Mouse (Mus musculus) activated CD4-positive, CD25-positive, alpha-beta regulatory T cell, adult 4 months (primary cell): ENCODE measurements around the gene Crb3. TPM values are rescaled to one million over a fixed set of nuclear protein-coding genes. Genes with fewer than 3 reads are reported as not detected.
"Not testable (repeated sequence)": the region's sequence is repeated elsewhere in the genome, so short reads cannot be mapped to it uniquely, and the experiment has no call there.

ENCODE experiments used
- ATAC-seq: one replicate; pipeline ENCODE4 v1.8.0; 2017
- polyA plus RNA-seq, 2 experiments: library from polyadenylated mRNA; unstranded; fragments of 100-300 nt; shearing (Covaris generic); gene quantifications; one replicate each; pipeline ENCODE4 v1.2.1; 2017

Gene Crb3
- polyA plus RNA-seq = under 1 TPM; 0.46 to 0.73 TPM

DNA sequence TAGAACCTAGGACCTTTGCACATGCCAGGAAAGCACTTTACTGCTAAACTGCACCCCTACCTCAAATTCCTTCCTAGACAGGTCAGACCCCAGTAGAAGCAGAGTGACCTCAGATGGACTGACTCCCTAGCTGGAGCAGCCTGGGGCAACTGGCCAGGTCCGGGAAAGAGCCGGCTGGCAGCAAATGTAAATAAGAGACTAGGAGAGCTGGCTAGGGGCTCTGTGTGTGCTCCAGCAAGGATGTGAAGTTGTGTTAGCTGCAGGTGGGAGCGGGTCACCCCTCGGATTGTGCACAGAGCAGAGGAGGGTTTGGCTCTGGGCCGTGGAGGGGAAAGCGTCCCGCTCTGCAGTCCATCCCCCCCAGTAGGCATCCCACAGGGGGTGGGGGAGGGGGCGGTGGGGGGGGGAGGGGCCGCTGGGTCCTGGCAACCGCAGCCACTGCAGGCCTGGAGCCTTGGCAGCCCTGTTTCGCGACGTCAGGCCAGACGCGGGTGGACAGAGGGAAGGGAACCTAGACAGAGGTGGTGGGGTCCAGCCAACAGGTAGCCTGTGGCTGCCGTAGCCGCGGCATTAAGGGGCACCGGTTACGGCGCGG, at the start of gene Crb3:
Gene Crb3 (plus strand): TSS at position 215 of the 595 bp plus-strand sequence.
- no peak for ATAC-seq

- ATAC-seq = peak; percentile 37
These were observed 48.0 kb upstream of the Crb3 start for GRCm38 (mm10) chr17:57010911-57011235.

DNA sequence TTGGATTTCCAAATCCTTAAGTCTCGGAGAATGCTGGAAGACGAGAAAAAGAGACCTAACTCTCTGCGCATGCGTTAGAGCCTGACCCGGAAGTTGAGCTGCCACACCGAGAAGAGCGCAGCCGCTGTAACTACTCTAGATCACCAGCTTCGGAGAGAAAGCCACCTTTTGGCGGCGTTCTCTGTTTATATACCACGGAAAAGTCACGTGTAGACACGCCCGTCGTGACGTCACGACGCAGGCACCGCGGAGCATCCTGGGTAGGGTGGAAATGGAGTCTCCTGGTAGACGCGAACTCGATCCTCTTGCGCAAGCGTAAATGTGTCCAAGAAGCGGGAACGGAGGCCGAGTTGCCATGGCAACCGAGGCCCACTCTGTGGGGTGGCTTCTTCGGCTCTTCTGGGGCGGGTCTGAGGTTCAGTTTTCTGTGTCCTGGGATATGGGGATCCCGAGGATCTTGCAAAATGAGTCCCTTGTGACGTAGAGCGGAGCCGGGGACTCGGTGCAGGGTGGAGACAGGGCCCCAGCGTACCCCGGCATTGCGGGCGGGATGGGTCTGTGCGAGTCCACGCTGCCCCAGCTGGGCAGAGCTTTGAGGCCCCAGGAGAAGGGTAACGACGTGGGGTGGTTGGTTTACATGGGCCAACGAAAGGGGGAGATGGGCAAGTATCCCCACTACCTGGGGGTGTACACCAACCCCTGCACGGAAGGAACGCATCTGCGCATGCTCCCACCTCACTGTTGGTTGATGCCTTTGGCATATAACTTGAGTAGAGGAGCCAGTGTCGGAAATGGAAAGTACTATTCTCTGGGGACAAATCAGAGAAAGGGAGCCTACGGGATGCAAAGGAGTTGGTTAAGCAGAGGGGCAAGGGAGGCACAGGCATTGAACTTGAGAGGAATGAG, 47.4 kb upstream of the Crb3 start, which contains the start of the genes Gtf2f1 and Gm17949:
Gene Gtf2f1 (minus strand): TSS at position 53 of the 906 bp plus-strand sequence.
Gene Gm17949 (plus strand): TSS at position 234 of the 906 bp plus-strand sequence.
- ATAC-seq = peak; percentile 91

DNA sequence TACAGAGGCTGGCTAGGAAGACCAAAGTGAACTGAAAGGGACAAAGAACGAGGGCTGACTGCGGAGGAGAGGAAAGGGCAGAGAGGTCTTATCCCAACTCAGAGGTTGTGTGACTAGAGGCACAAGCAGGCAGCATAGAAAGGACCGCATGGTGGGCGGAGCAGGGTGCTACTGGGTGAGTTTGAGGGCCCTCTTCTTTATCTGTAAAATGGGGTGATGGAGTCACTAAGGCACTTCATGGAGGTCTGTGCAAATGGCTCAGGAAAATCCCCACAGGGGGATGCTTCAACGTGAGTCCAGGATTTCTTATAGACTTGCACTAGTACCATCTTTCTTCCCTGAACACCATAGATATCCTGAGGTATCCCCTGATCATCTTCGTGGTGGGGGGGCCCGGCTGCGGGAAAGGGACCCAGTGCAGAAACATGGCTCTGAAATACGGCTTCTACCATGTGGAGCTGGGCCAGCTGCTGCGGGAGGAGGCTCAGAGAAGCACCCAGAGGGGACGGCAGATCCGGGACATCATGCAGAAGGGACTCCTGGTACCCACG, 46.6 kb upstream of the Crb3 start:
- ATAC-seq = no peak

- ATAC-seq = no peak
These were observed 39.2 kb upstream of the Crb3 start for GRCm38 (mm10) chr17:57019693-57020092.

DNA sequence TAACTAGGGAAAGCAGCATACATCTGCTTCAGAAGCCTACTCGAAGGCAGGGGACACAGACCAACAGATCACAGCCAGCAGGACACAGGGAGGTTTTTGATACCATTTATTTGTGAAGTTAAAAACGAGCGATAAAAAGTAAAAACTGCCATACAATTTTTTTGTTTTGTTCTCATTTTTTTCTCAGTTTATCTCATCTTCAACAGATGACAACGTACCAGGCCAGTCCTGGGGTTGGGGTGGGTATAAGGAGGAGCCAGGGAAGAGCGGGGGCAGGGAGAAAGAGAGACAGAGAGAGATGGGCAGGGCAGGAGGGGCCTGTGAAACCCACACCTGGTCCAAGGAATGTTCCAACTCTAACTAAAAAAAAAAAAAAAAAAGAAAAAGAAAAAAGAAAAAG, 37.9 kb upstream of the Crb3 start:
- ATAC-seq = no peak

DNA sequence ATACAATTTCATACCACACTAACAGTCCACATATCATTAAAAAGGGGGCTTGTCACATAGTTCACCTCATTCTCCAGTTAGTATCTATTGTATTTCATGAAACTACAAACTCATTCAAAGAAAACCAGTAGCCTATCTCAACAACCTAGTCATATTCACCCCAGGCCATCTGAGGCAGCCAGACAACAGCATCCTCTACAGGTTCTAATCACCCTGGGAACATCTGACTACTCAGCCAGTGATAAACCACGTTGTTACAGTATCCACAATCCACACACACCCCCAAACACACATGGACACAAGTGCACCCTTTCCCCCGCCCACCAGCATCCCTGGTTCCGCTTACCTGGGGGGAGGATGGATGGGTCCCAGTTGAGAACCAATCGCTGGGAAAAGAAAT, 31.4 kb upstream of the Crb3 start:
- no peak for ATAC-seq

- no peak for ATAC-seq
These were observed 29.2 kb upstream of the Crb3 start for GRCm38 (mm10) chr17:57029691-57030090.

DNA sequence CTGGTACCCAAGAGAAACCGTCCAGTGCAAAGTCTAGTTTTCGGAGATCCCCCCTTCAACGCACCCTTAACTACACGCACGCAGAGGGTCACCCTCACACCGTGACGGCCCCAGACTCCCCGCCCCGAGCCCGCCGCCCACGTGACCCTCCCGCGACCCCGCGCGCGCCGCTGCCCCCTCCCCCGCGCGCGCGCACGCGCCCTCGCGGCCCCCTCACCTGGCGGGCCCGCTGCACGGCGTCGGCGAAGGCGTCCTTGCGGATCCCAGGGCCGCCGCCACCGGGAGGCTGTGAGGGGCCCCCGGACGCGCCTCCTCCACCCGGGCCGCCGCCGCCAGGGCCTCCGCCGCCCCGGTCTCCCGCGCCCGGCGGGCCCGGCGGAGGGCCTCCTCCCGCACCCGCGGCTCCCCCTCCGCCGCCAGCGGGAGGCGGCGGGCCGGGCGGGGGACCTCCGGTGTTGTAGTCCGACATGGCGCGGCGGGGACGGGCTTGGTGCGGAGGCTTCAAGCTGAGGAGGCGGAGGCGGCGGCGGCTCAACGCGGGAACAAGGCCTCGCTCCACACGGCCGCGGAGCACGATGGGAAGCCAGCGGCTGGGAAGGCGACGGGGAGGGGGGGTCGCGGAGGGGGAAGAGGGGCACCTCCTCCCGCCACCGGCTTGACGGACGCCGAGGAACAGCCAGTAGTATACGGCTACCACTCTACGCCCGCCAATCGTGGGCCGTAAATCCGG, 27.8 kb upstream of the Crb3 start, which contains the start of gene Khsrp:
Gene Khsrp (minus strand): TSS at position 592 of the 730 bp plus-strand sequence.
- ATAC-seq = no peak

GRCm38 (mm10) chr17:57031661-57032420, 27.1 kb upstream of the Crb3 start:
- ATAC-seq = peak; percentile 86

- ATAC-seq = no peak
These were observed 26.1 kb upstream of the Crb3 start for GRCm38 (mm10) chr17:57032854-57033253.

- ATAC-seq = no peak
These were observed 19.9 kb upstream of the Crb3 start for GRCm38 (mm10) chr17:57038978-57039377.

GRCm38 (mm10) chr17:57041554-57041953, 17.4 kb upstream of the Crb3 start, which contains the start of gene Slc25a41:
Gene Slc25a41, minus strand, starts transcription at chr17:57041654.
- ATAC-seq = no peak

DNA sequence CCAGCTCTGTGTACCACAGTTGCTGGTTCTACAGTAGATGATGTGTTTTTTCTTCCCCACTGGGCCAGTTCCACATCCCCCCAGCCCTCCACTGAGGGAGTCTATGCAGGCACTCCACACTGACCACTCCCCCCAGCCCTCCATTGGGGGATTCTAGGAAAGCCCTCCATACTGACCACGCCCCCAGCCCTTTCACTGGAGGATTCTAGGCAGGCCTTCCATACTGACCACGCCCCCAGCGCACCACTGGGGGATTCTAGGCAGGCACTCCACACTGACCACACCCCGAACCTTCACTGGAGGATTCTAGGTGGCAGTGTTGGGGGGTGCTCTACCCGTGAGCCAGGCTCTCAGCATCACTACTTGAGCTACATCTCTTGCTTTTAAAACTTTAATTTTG, 11.5 kb upstream of the Crb3 start:
- ATAC-seq = no peak

- no peak for ATAC-seq
These were observed 10.1 kb upstream of the Crb3 start for GRCm38 (mm10) chr17:57048816-57049215.

- not testable (repeated sequence) for ATAC-seq
These were observed 7.2 kb upstream of the Crb3 start for GRCm38 (mm10) chr17:57051679-57052078.

DNA sequence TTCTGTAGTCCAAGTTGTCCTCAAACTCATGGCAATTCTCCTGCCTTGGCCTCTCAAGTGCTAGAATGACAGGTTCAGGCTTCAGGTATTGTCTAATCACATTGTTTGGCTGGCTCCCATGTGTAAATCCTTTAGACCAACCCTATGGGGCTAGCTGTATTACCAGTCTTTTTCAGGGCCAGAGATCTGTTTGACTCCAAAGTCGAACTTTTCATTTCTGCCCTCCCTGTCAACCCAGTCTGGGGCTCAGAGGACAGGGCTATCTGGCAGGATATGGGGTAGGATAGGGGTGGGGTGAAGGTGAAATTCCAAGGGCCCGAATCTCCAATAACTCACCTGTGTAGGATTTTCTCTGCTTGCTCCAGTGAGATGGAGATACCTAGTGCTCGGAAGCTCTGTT, 2.7 kb upstream of the Crb3 start:
- ATAC-seq = no peak

GRCm38 (mm10) chr17:57059486-57059977, 627 bp downstream of the Crb3 start, which contains the start of gene Slc25a23:
Gene Slc25a23, minus strand, starts transcription at chr17:57059863.
- ATAC-seq = no peak

DNA sequence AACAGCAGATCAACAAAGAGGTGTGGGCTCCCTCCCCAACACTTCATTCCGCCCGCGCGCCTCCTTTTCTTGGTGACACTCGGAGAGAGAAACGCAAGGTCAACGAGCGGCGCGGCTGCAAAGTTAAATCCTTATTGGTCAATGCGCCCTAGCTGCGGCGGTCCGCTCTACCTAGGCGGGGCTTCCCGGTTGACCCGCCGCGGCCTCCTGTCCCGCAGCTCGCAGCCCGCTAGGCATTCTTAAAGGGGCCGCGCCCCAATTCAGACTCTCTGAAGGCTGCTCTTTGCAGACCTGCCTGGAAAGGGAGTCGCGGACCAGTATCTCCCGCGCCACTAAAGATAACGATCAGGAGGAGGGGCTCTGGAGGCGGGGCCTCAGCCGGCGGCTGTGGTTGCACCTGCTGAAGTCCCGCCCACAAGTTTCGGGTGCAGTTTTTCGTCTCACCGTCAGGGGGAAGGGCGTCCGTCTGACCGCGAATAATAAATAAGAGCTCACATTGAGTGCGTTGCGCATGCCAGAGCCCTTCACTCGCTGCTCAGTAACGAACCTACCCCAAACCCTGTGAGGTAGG, 1.4 kb downstream of the Crb3 start:
- peak; percentile 79 for ATAC-seq

GRCm38 (mm10) chr17:57061069-57061468, 2.2 kb downstream of the Crb3 start:
- peak; percentile 17 for ATAC-seq

- no peak for ATAC-seq
These were observed 3.2 kb downstream of the Crb3 start for GRCm38 (mm10) chr17:57062011-57062521.
